Mouse (Mus musculus): ENCODE results near the gene Kcnmb3. TPM values are rescaled to one million over a fixed set of nuclear protein-coding genes. Genes with fewer than 3 reads are reported as not detected.
A peak's percentile ranks its signal among the peaks of the same experiment; 100 is the strongest.

Gene Kcnmb3
- 0.13 and 0.23 TPM in 2 replicates for polyA plus RNA-seq (2016; fragmentation: Nextera tagmentation; extraction: Ambion mirVana)

- Histone ChIP-seq H3K4me1 (peaks cover 17% of the 10 kb centered on the region; the same call in 1 of the 2 replicates), H3K27ac (replicated peaks) (no peak within 1 kb of the TSS), H3K36me3 (no peaks in the 10 kb centered on the region), H3K9ac (replicated peaks) (no peak within 1 kb of the TSS), H3K4me2 (replicated peaks) (no peak within 1 kb of the TSS), H3K9me3 (no peaks in the 10 kb centered on the region), H3K27me3 (0 out of 2 replicates have a peak, but pooled peaks cover 4% of the 10 kb centered on the region), H3K4me3 (no peak within 1 kb of the TSS)
- 84% methylated on average over 11 of the region's 11 CpGs for WGBS
- ATAC-seq (ENCODE audit: low FRiP score, low read depth): no peak
Observed at GRCm38 (mm10) chr3:32492097-32493090, at the start of gene Kcnmb3. Gene Kcnmb3 (minus strand): TSS chr3:32492231.

GRCm38 (mm10) chr3:32538091-32538490, 46.1 kb upstream of the Kcnmb3 start:
- H3K36me3 ChIP-seq: peaks cover 39% of the 10 kb centered on the region
- WGBS: 93% methylated on average over 5 of the region's 5 CpGs
- H3K4me2 ChIP-seq (replicated peaks): no peak overlapping the region
- no peak overlapping the region for H3K9ac ChIP-seq (replicated peaks)
- H3K4me1 ChIP-seq: no peaks in the 10 kb centered on the region; the same call in 1 of the 2 replicates
- ATAC-seq (ENCODE audit: low FRiP score, low read depth): no peak
- no peak overlapping the region for H3K4me3 ChIP-seq
- H3K27me3 ChIP-seq: no peaks in the 10 kb centered on the region
- no peaks in the 10 kb centered on the region for H3K9me3 ChIP-seq
- H3K27ac ChIP-seq (replicated peaks): no peak overlapping the region

GRCm38 (mm10) chr3:32537556-32537955, 45.5 kb upstream of the Kcnmb3 start:
- 69% methylated on average over 1 of the region's 1 CpGs for WGBS
- no peak for ATAC-seq (ENCODE audit: low FRiP score, low read depth)
- H3K27me3 ChIP-seq: no peaks in the 10 kb centered on the region
- H3K4me3 ChIP-seq: no peak overlapping the region
- no peak overlapping the region for H3K4me2 ChIP-seq (replicated peaks)
- no peak overlapping the region for H3K27ac ChIP-seq (replicated peaks)
- H3K9ac ChIP-seq (replicated peaks): no peak overlapping the region
- no peaks in the 10 kb centered on the region for H3K9me3 ChIP-seq
- H3K36me3 ChIP-seq: peaks cover 39% of the 10 kb centered on the region
- H3K4me1 ChIP-seq: no peaks in the 10 kb centered on the region; the same call in 1 of the 2 replicates

GRCm38 (mm10) chr3:32535692-32536091, 43.7 kb upstream of the Kcnmb3 start:
- no peaks in the 10 kb centered on the region for H3K27me3 ChIP-seq
- H3K4me2 ChIP-seq (replicated peaks): no peak overlapping the region
- no peak overlapping the region for H3K4me3 ChIP-seq
- 90% methylated on average over 1 of the region's 1 CpGs for WGBS
- H3K27ac ChIP-seq (replicated peaks): no peak overlapping the region
- no peak overlapping the region for H3K9ac ChIP-seq (replicated peaks)
- H3K36me3 ChIP-seq: peaks cover 39% of the 10 kb centered on the region
- ATAC-seq (ENCODE audit: low FRiP score, low read depth): no peak
- no peaks in the 10 kb centered on the region; the same call in 1 of the 2 replicates for H3K4me1 ChIP-seq
- no peaks in the 10 kb centered on the region for H3K9me3 ChIP-seq

GRCm38 (mm10) chr3:32530041-32530440, 38.0 kb upstream of the Kcnmb3 start:
- no peak overlapping the region; the same call in 1 of the 2 replicates for H3K9ac ChIP-seq (replicated peaks)
- WGBS: 15% methylated on average over 5 of the region's 5 CpGs
- no peak for ATAC-seq (ENCODE audit: low FRiP score, low read depth)
- H3K27ac ChIP-seq (replicated peaks): no peak overlapping the region
- H3K4me1 ChIP-seq: peaks cover 3% of the 10 kb centered on the region
- H3K9me3 ChIP-seq: no peaks in the 10 kb centered on the region
- peak overlapping the region; percentile 83 for H3K4me3 ChIP-seq
- peaks cover 8% of the 10 kb centered on the region for H3K36me3 ChIP-seq
- no peaks in the 10 kb centered on the region for H3K27me3 ChIP-seq
- H3K4me2 ChIP-seq (replicated peaks): peak overlapping the region; percentile 75

- peaks cover 3% of the 10 kb centered on the region; the same call in 1 of the 2 replicates for H3K36me3 ChIP-seq
- under 1% methylated on average over 47 of the region's 47 CpGs for WGBS
- no peaks in the 10 kb centered on the region for H3K27me3 ChIP-seq
- H3K9me3 ChIP-seq: no peaks in the 10 kb centered on the region
- peak within 1 kb of the TSS; percentile 12; the same call in 1 of the 2 replicates for H3K27ac ChIP-seq (replicated peaks)
- peak; percentile 99 for ATAC-seq (ENCODE audit: low FRiP score, low read depth)
- peak within 1 kb of the TSS; percentile 83 for H3K4me3 ChIP-seq
- peak within 1 kb of the TSS; percentile 75 for H3K4me2 ChIP-seq (replicated peaks)
- H3K4me1 ChIP-seq: peaks cover 3% of the 10 kb centered on the region
- peak within 1 kb of the TSS; percentile 69 for H3K9ac ChIP-seq (replicated peaks)
Observed at GRCm38 (mm10) chr3:32529303-32529898, 37.4 kb upstream of the Kcnmb3 start, which contains the start of gene Mfn1. Gene Mfn1 (plus strand): TSS chr3:32529465.

- Histone ChIP-seq H3K9me3 (no peaks in the 10 kb centered on the region), H3K36me3 (peaks cover 18% of the 10 kb centered on the region), H3K27me3 (no peaks in the 10 kb centered on the region), H3K4me2 (replicated peaks) (no peak overlapping the region), H3K4me1 (peaks cover 3% of the 10 kb centered on the region), H3K4me3 (no peak overlapping the region), H3K9ac (replicated peaks) (no peak overlapping the region), H3K27ac (replicated peaks) (no peak overlapping the region)
- 91% methylated on average over 4 of the region's 4 CpGs for WGBS
- no peak for ATAC-seq (ENCODE audit: low FRiP score, low read depth)
Observed at GRCm38 (mm10) chr3:32527181-32527580, 35.1 kb upstream of the Kcnmb3 start.

GRCm38 (mm10) chr3:32513528-32513927, 21.5 kb upstream of the Kcnmb3 start:
- Histone ChIP-seq H3K4me1 (peaks cover 24% of the 10 kb centered on the region), H3K27ac (replicated peaks) (no peak overlapping the region), H3K9ac (replicated peaks) (no peak overlapping the region), H3K27me3 (no peaks in the 10 kb centered on the region), H3K4me2 (replicated peaks) (no peak overlapping the region), H3K4me3 (no peak overlapping the region), H3K9me3 (no peaks in the 10 kb centered on the region), H3K36me3 (peaks cover 32% of the 10 kb centered on the region)
- no peak for ATAC-seq (ENCODE audit: low FRiP score, low read depth)

GRCm38 (mm10) chr3:32512686-32513284, 20.8 kb upstream of the Kcnmb3 start:
- WGBS: 91% methylated on average over 7 of the region's 7 CpGs

GRCm38 (mm10) chr3:32511191-32511550, 19.1 kb upstream of the Kcnmb3 start:
- Histone ChIP-seq H3K9me3 (no peaks in the 10 kb centered on the region), H3K36me3 (peaks cover 13% of the 10 kb centered on the region; the same call in 1 of the 2 replicates), H3K4me3 (peak overlapping the region; percentile 87), H3K27ac (replicated peaks) (peak overlapping the region; percentile 80; the same call in 1 of the 2 replicates), H3K4me1 (peaks cover 26% of the 10 kb centered on the region), H3K4me2 (replicated peaks) (peak overlapping the region; percentile 74), H3K27me3 (no peaks in the 10 kb centered on the region), H3K9ac (replicated peaks) (peak overlapping the region; percentile 92)
- ATAC-seq (ENCODE audit: low FRiP score, low read depth): no peak
- 9% methylated on average over 13 of the region's 13 CpGs for WGBS

More at GRCm38 (mm10) chr3:32512686-32513284, 20.8 kb upstream of the Kcnmb3 start:
- ATAC-seq (ENCODE audit: low FRiP score, low read depth): no peak
- Histone ChIP-seq H3K36me3 (peaks cover 28% of the 10 kb centered on the region), H3K27me3 (no peaks in the 10 kb centered on the region), H3K4me3 (no peak overlapping the region), H3K9me3 (no peaks in the 10 kb centered on the region), H3K4me2 (replicated peaks) (no peak overlapping the region; the same call in 1 of the 2 replicates), H3K27ac (replicated peaks) (no peak overlapping the region), H3K9ac (replicated peaks) (no peak overlapping the region), H3K4me1 (peaks cover 26% of the 10 kb centered on the region)

GRCm38 (mm10) chr3:32510375-32511190, 18.6 kb upstream of the Kcnmb3 start:
- Histone ChIP-seq H3K4me2 (replicated peaks) (peak overlapping the region; percentile 74), H3K4me1 (peaks cover 26% of the 10 kb centered on the region), H3K4me3 (peak overlapping the region; percentile 87), H3K27me3 (no peaks in the 10 kb centered on the region), H3K9ac (replicated peaks) (peak overlapping the region; percentile 92), H3K9me3 (no peaks in the 10 kb centered on the region), H3K27ac (replicated peaks) (peak overlapping the region; percentile 80), H3K36me3 (peaks cover 7% of the 10 kb centered on the region; the same call in 1 of the 2 replicates)
- WGBS: under 1% methylated on average over 68 of the region's 69 CpGs
- peak; percentile 92 for ATAC-seq (ENCODE audit: low FRiP score, low read depth)

Measured in midbrain, embryonic 12.5 days (tissue).